9 mouse cellular contexts compared by ENCODE assay signal in the genomic region with DNA sequence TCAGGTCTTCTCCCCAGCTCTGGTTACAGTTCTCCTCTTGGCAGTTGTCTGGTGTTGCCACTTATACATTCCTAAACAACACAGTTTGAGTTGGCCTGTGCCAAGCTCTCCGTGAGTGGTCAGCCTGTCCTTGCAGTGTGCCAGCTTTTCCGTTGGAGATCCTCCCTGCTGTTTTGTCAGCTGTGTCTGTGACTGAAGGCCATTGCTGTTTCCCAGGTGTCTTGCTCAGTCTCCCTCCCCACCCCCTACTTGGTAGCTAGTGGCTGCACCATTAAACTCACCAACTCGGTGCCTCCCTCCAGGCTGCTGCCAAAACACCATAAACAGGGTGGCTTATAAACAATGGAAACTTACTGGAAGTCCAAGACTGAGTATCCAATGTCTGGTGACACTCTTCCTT. TPM values are rescaled to one million over a fixed set of nuclear protein-coding genes. Genes with fewer than 3 reads are reported as not detected.
DNase-seq lines count a peak whose midpoint lies in the region; ATAC-seq lines count a peak whose summit lies in the region.
"Had no signal": no experiment of that assay in that cellular context is flagged by ENCODE, and none has a peak within 500 bp of the region (broad histone marks: within the 10 kb centered on the region; RNA-seq: fewer than 3 reads in every experiment).

No protein-coding gene starts in this region.

- no peaks in the 10 kb centered on the region for H3K4me1 ChIP-seq in hindbrain, embryonic 16.5 days (ENCODE audit: control insufficient read depth, insufficient read depth, low read depth, low read length)
- H3K4me1 ChIP-seq in hindbrain, embryonic 12.5 days = peaks cover 14% of the 10 kb centered on the region; the same call in 1 of the 2 replicates
- peaks cover 44% of the 10 kb centered on the region for H3K4me1 ChIP-seq in heart, embryonic 15.5 days (replicated peaks)

- no peak overlapping the region for H3K27ac ChIP-seq in hindbrain, embryonic 16.5 days (ENCODE audit: low read depth, low read length)
- no peak overlapping the region for H3K27ac ChIP-seq in hindbrain, embryonic 12.5 days
- H3K27ac ChIP-seq in heart, embryonic 15.5 days = peak overlapping the region; percentile 48

- no peak overlapping the region for H3K4me2 ChIP-seq in hindbrain, embryonic 16.5 days (ENCODE audit: low read length)
- H3K4me2 ChIP-seq in hindbrain, embryonic 12.5 days (replicated peaks) = no peak overlapping the region
- H3K4me2 ChIP-seq in heart, embryonic 15.5 days = no peak overlapping the region

- peak; percentile 26; the same call in 1 of the 2 replicates for ATAC-seq in hindbrain, embryonic 16.5 days
- no peak for ATAC-seq in hindbrain, embryonic 12.5 days (ENCODE audit: low FRiP score)
- no peak for ATAC-seq in heart, embryonic 15.5 days (replicated peaks; ENCODE audit: insufficient number of reproducible peaks, insufficient read depth, low FRiP score, low read depth)

- no peaks in the 10 kb centered on the region for H3K9me3 ChIP-seq in hindbrain, embryonic 16.5 days (ENCODE audit: control insufficient read depth, low read length)
- no peaks in the 10 kb centered on the region for H3K9me3 ChIP-seq in hindbrain, embryonic 12.5 days (replicated peaks)
- H3K9me3 ChIP-seq in heart, embryonic 15.5 days (replicated peaks) = no peaks in the 10 kb centered on the region

- H3K36me3 ChIP-seq in hindbrain, embryonic 16.5 days (ENCODE audit: control insufficient read depth, insufficient read depth, low read length) = no peaks in the 10 kb centered on the region
- no peaks in the 10 kb centered on the region for H3K36me3 ChIP-seq in hindbrain, embryonic 12.5 days
- H3K36me3 ChIP-seq in heart, embryonic 15.5 days = peaks cover 23% of the 10 kb centered on the region; the same call in 1 of the 2 replicates

- no peak overlapping the region for H3K4me3 ChIP-seq in hindbrain, embryonic 16.5 days (ENCODE audit: low read length)
- H3K4me3 ChIP-seq in hindbrain, embryonic 12.5 days = no peak overlapping the region
- no peak overlapping the region for H3K4me3 ChIP-seq in heart, embryonic 15.5 days

- DNase-seq in adrenal gland, postnatal 25 days = peak; percentile 51
- peak; percentile 53 to 71 for DNase-seq in kidney, postnatal 25 days
- DNase-seq in frontal cortex, postnatal 25 days (ENCODE audit: low spot score in 2 of 2) = no peak
- no peak for DNase-seq in MN1 (ENCODE audit: low spot score)
- DNase-seq in left cerebral cortex, adult 9 months (ENCODE audit: low spot score in 2 of 2) = no peak
- DNase-seq: thymus, postnatal 4 days had no signal

- WGBS in hindbrain, embryonic 16.5 days = 50% methylated on average over 3 of the region's 3 CpGs
- 69% methylated on average over 3 of the region's 3 CpGs for WGBS in hindbrain, embryonic 12.5 days
- WGBS in heart, embryonic 15.5 days = 48% methylated on average over 3 of the region's 3 CpGs

- H3K9ac ChIP-seq in hindbrain, embryonic 16.5 days (ENCODE audit: low read depth, low read length) = no peak overlapping the region
- no peak overlapping the region for H3K9ac ChIP-seq in hindbrain, embryonic 12.5 days
- H3K9ac ChIP-seq in heart, embryonic 15.5 days = no peak overlapping the region

- H3K27me3 ChIP-seq in hindbrain, embryonic 16.5 days (replicated peaks; ENCODE audit: control insufficient read depth, insufficient read depth, low read length) = no peaks in the 10 kb centered on the region
- no peaks in the 10 kb centered on the region for H3K27me3 ChIP-seq in hindbrain, embryonic 12.5 days
- no peaks in the 10 kb centered on the region for H3K27me3 ChIP-seq in heart, embryonic 15.5 days

RNA-seq across cellular contexts. Expression of a gene that starts 17.1 kb away (rescaled TPM):
- 40.7 and 41.5 TPM in 2 replicates for polyA plus RNA-seq in hindbrain, embryonic 16.5 days (2015; fragmentation: Nextera tagmentation; extraction: Ambion mirVana)
- polyA plus RNA-seq in hindbrain, embryonic 12.5 days (2016; fragmentation: Nextera tagmentation; extraction: Ambion mirVana) = 19.3 and 20.8 TPM in 2 replicates
- total RNA-seq in adrenal gland, postnatal 25 days (2021) = 26.6 and 29.0 TPM in 2 replicates
- polyA plus RNA-seq in heart, embryonic 15.5 days (2015; fragmentation: Nextera tagmentation; extraction: Ambion mirVana) = 180 and 185 TPM in 2 replicates

Comparison
In these comparisons a context has a peak if more than half of its experiments do, and no peak if none do; other contexts are left out.
1. DNase-seq: peak in adrenal gland, postnatal 25 days (single experiment) and kidney, postnatal 25 days (2 of 2); none in frontal cortex, postnatal 25 days (0 of 2), MN1 (single experiment) and left cerebral cortex, adult 9 months (0 of 2).